Mouse (Mus musculus) left cerebral cortex, postnatal 10 days (tissue): Measurements from ENCODE around the gene Tmem63c. TPM values are rescaled to one million over a fixed set of nuclear protein-coding genes. Genes with fewer than 3 reads are reported as not detected.
A peak's percentile ranks its signal among the peaks of the same experiment; 100 is the strongest.

ENCODE experiments used
- DNase-seq, 2 experiments: peaks; one replicate each; pipeline ENCODE4 v3.0.0; 2021 to 2022; ENCODE audit warnings: low spot score in 2 of 2, mixed read lengths in 1 of 2; ENCODE audit errors: extremely low spot score in 1 of 2
- intact Hi-C: fragments of 180-260 bp; cut with DNase I; formaldehyde crosslinking; loops from one replicate; pipeline ENCODE4 v1.15.1; 2025
- total RNA-seq, 2 experiments: library from RNA; stranded (reverse); gene quantifications; 2 replicates each; pipeline ENCODE4 v1.2.3; 2021

The Tmem63c gene
- total RNA-seq, 2 experiments from 2014 or later = 41.9 to 46.4 TPM

GRCm38 (mm10) chr12:87100331-87100730 lies 79.2 kb downstream of the Tmem63c start:
- intact Hi-C loops = no loop called here
- no peak for DNase-seq

- peak in 1 of 2 experiments; percentile 47 for DNase-seq
- intact Hi-C loops = no loop called here
Observed at GRCm38 (mm10) chr12:87102165-87102631, 81.1 kb downstream of the Tmem63c start, which contains the start of gene Ngb. TSS of gene Ngb (minus strand) at chr12:87102539.

- intact Hi-C loops = no loop called here
- DNase-seq = no peak
Observed at GRCm38 (mm10) chr12:87103471-87103870, 82.3 kb downstream of the Tmem63c start.

GRCm38 (mm10) chr12:87104796-87105195 lies 83.7 kb downstream of the Tmem63c start:
- intact Hi-C loops = no loop called here
- no peak for DNase-seq

DNA sequence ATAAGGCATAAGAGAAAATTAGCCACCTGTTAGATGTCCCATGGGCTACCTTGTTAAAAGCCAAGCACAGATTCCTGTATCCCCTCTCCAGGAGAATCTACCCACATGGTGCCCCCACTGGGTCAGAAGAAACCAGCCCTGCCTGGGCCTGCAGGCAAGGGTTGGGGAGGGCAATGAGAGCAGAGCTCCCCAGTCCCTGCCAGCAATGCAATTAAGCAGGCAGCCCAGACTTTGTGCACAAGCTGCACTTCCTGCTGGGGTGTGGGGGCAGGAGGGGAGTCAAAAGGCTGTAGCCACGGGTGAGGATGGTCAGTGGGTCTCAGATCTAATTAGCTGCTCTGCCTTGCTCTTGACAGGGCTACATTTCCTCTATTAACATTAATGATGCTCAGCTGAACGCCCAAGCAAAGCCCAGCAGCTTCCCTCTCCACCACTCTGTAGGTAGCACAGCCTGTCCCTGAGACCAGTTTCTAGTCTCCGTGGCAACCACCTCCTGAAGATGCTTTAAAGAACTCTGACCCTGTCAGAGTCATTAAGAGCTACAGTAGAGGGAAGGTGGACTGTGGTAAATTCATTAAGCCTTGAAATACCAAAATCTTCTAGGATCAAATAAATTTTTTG lies 86.3 kb downstream of the Tmem63c start:
- no peak for DNase-seq
- intact Hi-C loops = no loop called here

- no peak for DNase-seq
- intact Hi-C loops = no loop called here
Observed at GRCm38 (mm10) chr12:87121918-87122589, 100.9 kb downstream of the Tmem63c start.

- intact Hi-C loops = no loop called here
- DNase-seq = no peak
Observed at GRCm38 (mm10) chr12:87127256-87127655, 106.1 kb downstream of the Tmem63c start.

DNA sequence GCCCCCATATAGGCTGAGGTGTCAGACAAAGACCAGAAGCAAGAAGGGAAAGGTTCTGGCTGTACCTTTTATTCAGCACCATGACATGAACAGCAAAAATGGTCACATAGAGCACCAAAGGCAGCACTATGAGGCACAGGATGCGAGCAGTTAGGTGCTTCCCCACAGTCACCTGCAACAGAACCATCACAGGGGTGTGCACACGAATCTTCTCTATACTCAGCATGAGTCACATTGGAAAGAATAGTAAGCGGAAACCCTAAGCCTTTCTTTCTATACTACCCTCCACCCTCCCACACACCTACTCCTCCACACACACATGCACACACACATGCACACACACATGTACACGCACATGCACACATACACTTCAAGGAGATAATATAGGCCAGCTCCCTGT lies 109.1 kb downstream of the Tmem63c start:
- DNase-seq = no peak
- intact Hi-C loops = loop anchor here (5.0 kb wide), 1 partner anchor 117 kb away; no protein-coding TSS in a partner anchor

DNA sequence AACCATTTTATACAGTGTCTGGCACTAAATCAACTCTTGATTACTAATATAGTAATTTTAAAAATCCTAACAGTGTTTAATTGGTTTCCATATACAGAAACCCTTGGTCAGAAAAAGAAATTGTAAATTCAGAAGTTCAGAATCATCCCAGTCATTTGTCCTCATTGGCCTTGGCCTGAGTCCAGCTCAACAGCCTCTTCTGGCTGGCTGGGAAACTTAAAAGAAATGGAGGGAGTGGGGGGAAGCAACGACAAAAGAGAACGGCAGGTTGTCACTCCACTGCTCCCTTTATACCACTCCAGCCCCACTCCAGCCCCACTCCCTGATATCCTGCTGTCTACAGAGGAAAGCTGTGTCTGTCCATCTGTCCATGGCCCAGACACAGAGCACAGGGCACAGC lies 110.0 kb downstream of the Tmem63c start:
- intact Hi-C loops = loop anchor here (5.0 kb wide), 1 partner anchor 116 kb away; no protein-coding TSS in a partner anchor
- peak in 1 of 2 experiments; percentile 31 for DNase-seq

GRCm38 (mm10) chr12:87131619-87132018 lies 110.5 kb downstream of the Tmem63c start:
- intact Hi-C loops = loop anchor here (5.0 kb wide), 1 partner anchor 116 kb away; no protein-coding TSS in a partner anchor

GRCm38 (mm10) chr12:87132210-87132609 lies 111.1 kb downstream of the Tmem63c start:
- intact Hi-C loops = loop anchor here (5.0 kb wide), 1 partner anchor 115 kb away; no protein-coding TSS in a partner anchor
- DNase-seq = no peak

More at GRCm38 (mm10) chr12:87131619-87132018, 110.5 kb downstream of the Tmem63c start:
- DNase-seq = no peak

GRCm38 (mm10) chr12:87132784-87133183 lies 111.6 kb downstream of the Tmem63c start:
- intact Hi-C loops = loop anchor here (5.0 kb wide), 1 partner anchor 115 kb away; no protein-coding TSS in a partner anchor
- DNase-seq = no peak

GRCm38 (mm10) chr12:87137439-87138341 lies 116.5 kb downstream of the Tmem63c start:
- intact Hi-C loops = no loop called here
- DNase-seq = no peak

GRCm38 (mm10) chr12:87138342-87138701 lies 117.2 kb downstream of the Tmem63c start:
- intact Hi-C loops = no loop called here
- no peak for DNase-seq

- intact Hi-C loops = no loop called here
- DNase-seq = no peak
Observed at GRCm38 (mm10) chr12:87138768-87139167, 117.6 kb downstream of the Tmem63c start.
